Mouse (Mus musculus) intestine, embryonic 15.5 days (tissue): ENCODE measurements at regions not wholly inside any gene's neighbourhood (a gene's known extent, or its start where the extent isn't known, plus 50 kb on each side); places are given as distances from the start of the nearest gene placed in this dataset.

Experiments
- ATAC-seq: fragments of 200-750 bp; cut with Nextera tagmentation; 2 replicates; pipeline ENCODE4 v1.8.0; 2017; ENCODE audit warnings: moderate TSS enrichment, moderate library complexity
- H3K27ac ChIP-seq: fragments of 300-500 bp; sonication (generic); 2 replicates; pipeline ENCODE4 v1.5.1; 2015; ENCODE audit warnings: mild to moderate bottlenecking, inconsistent platforms
- H3K27me3 ChIP-seq: fragments of 300-500 bp; sonication (generic); replicated peaks from 2 replicates; pipeline ENCODE4 v1.6.1; 2015; ENCODE audit warnings: inconsistent platforms
- H3K36me3 ChIP-seq: fragments of 300-500 bp; sonication (generic); 2 replicates; pipeline ENCODE4 v1.6.1; 2015; ENCODE audit warnings: inconsistent platforms
- H3K4me1 ChIP-seq: fragments of 300-500 bp; sonication (generic); replicated peaks from 2 replicates; pipeline ENCODE4 v1.6.1; 2015; ENCODE audit warnings: inconsistent platforms
- H3K4me2 ChIP-seq: fragments of 300-500 bp; sonication (generic); replicated peaks from 2 replicates; pipeline ENCODE4 v1.6.1; 2015; ENCODE audit warnings: mild to moderate bottlenecking, inconsistent platforms
- H3K4me3 ChIP-seq: fragments of 300-500 bp; sonication (generic); replicated peaks from 2 replicates; pipeline ENCODE4 v1.5.1; 2015; ENCODE audit warnings: inconsistent platforms
- H3K9ac ChIP-seq: fragments of 300-500 bp; sonication (generic); 2 replicates; pipeline ENCODE4 v1.6.1; 2015; ENCODE audit warnings: inconsistent platforms
- H3K9me3 ChIP-seq: fragments of 300-500 bp; sonication (generic); 2 replicates; pipeline ENCODE4 v1.6.1; 2016; ENCODE audit warnings: inconsistent platforms
- WGBS: fragments of 180-500 bp; shearing (Covaris S2); methylation state at CpG from one replicate; pipeline ENCODE4 v1.1.7; 2015; 5-methylcytosine and 5-hydroxymethylcytosine counted together

GRCm38 (mm10) chr14:72142883-72143487, 348.7 kb downstream of the Gm9195 start:
- Histone ChIP-seq H3K36me3 (no peaks in the 10 kb centered on the region), H3K4me1 (0 out of 2 replicates have a peak, but pooled peaks cover 2% of the 10 kb centered on the region), H3K27ac (no peak overlapping the region), H3K4me2 (no peak overlapping the region), H3K9ac (no peak overlapping the region), H3K9me3 (no peaks in the 10 kb centered on the region), H3K27me3 (no peaks in the 10 kb centered on the region), H3K4me3 (no peak overlapping the region)
- ATAC-seq, result no peak
- WGBS, result 33% methylated on average over 6 of the region's 6 CpGs

- no peaks in the 10 kb centered on the region for H3K27me3 ChIP-seq
- no peak for ATAC-seq
- no peaks in the 10 kb centered on the region for H3K36me3 ChIP-seq
- no peak overlapping the region for H3K4me3 ChIP-seq
- WGBS, result 80% methylated on average over 4 of the region's 4 CpGs
- no peak overlapping the region for H3K9ac ChIP-seq
- no peaks in the 10 kb centered on the region for H3K9me3 ChIP-seq
- no peak overlapping the region for H3K4me2 ChIP-seq
- no peak overlapping the region for H3K27ac ChIP-seq
- H3K4me1 ChIP-seq, result 0 out of 2 replicates have a peak, but pooled peaks cover 2% of the 10 kb centered on the region
Observed at GRCm38 (mm10) chr14:72141136-72141535, 350.5 kb downstream of the Gm9195 start.

- Histone ChIP-seq H3K27ac (no peak overlapping the region), H3K9me3 (no peaks in the 10 kb centered on the region), H3K4me3 (no peak overlapping the region), H3K9ac (no peak overlapping the region), H3K4me1 (no peaks in the 10 kb centered on the region), H3K4me2 (no peak overlapping the region), H3K27me3 (no peaks in the 10 kb centered on the region), H3K36me3 (no peaks in the 10 kb centered on the region)
- ATAC-seq, result no peak
- 79% methylated on average over 4 of the region's 4 CpGs for WGBS
Observed at GRCm38 (mm10) chr14:72130149-72130548, 361.5 kb downstream of the Gm9195 start.

- Histone ChIP-seq H3K4me1 (no peaks in the 10 kb centered on the region), H3K27me3 (no peaks in the 10 kb centered on the region)
- WGBS, result 92% methylated on average over 4 of the region's 4 CpGs
Observed at GRCm38 (mm10) chr14:72121786-72122185, 369.9 kb downstream of the Gm9195 start.

GRCm38 (mm10) chr14:72121006-72121405, 370.6 kb downstream of the Gm9195 start:
- Histone ChIP-seq H3K4me2 (no peak overlapping the region), H3K27ac (no peak overlapping the region), H3K27me3 (no peaks in the 10 kb centered on the region), H3K36me3 (no peaks in the 10 kb centered on the region), H3K9me3 (no peaks in the 10 kb centered on the region), H3K4me3 (no peak overlapping the region), H3K4me1 (no peaks in the 10 kb centered on the region), H3K9ac (no peak overlapping the region)
- no peak for ATAC-seq
- WGBS, result 26% methylated on average over 1 of the region's 1 CpGs

More at GRCm38 (mm10) chr14:72121786-72122185, 369.9 kb downstream of the Gm9195 start:
- no peak for ATAC-seq
- Histone ChIP-seq H3K9ac (no peak overlapping the region), H3K4me2 (no peak overlapping the region), H3K27ac (no peak overlapping the region), H3K9me3 (no peaks in the 10 kb centered on the region), H3K4me3 (no peak overlapping the region), H3K36me3 (no peaks in the 10 kb centered on the region)

GRCm38 (mm10) chr14:72116842-72117241, 374.8 kb downstream of the Gm9195 start:
- no peaks in the 10 kb centered on the region for H3K4me1 ChIP-seq
- H3K36me3 ChIP-seq, result no peaks in the 10 kb centered on the region
- H3K9ac ChIP-seq, result no peak overlapping the region
- H3K27ac ChIP-seq, result no peak overlapping the region
- 79% methylated on average over 4 of the region's 4 CpGs for WGBS
- no peak for ATAC-seq
- no peaks in the 10 kb centered on the region for H3K9me3 ChIP-seq
- no peaks in the 10 kb centered on the region for H3K27me3 ChIP-seq
- no peak overlapping the region for H3K4me2 ChIP-seq
- no peak overlapping the region for H3K4me3 ChIP-seq

GRCm38 (mm10) chr14:72113377-72113993, 378.2 kb downstream of the Gm9195 start:
- Histone ChIP-seq H3K27ac (no peak overlapping the region), H3K4me1 (no peaks in the 10 kb centered on the region), H3K4me2 (no peak overlapping the region), H3K4me3 (no peak overlapping the region), H3K9ac (no peak overlapping the region), H3K36me3 (no peaks in the 10 kb centered on the region), H3K27me3 (no peaks in the 10 kb centered on the region), H3K9me3 (no peaks in the 10 kb centered on the region)
- ATAC-seq, result no peak
- WGBS, result 83% methylated on average over 8 of the region's 8 CpGs

GRCm38 (mm10) chr14:72110689-72111088, 380.9 kb downstream of the Gm9195 start:
- WGBS, result 44% methylated on average over 2 of the region's 2 CpGs
- no peaks in the 10 kb centered on the region for H3K9me3 ChIP-seq
- H3K27me3 ChIP-seq, result no peaks in the 10 kb centered on the region
- no peak overlapping the region for H3K4me3 ChIP-seq
- peak; percentile 62 for ATAC-seq
- H3K36me3 ChIP-seq, result no peaks in the 10 kb centered on the region
- H3K4me2 ChIP-seq, result no peak overlapping the region
- no peaks in the 10 kb centered on the region for H3K4me1 ChIP-seq
- no peak overlapping the region for H3K27ac ChIP-seq
- H3K9ac ChIP-seq, result no peak overlapping the region

GRCm38 (mm10) chr14:72091579-72091978, 400.1 kb downstream of the Gm9195 start:
- Histone ChIP-seq H3K27me3 (no peaks in the 10 kb centered on the region), H3K27ac (no peak overlapping the region), H3K9ac (no peak overlapping the region), H3K4me1 (no peaks in the 10 kb centered on the region), H3K36me3 (no peaks in the 10 kb centered on the region), H3K4me3 (no peak overlapping the region), H3K9me3 (no peaks in the 10 kb centered on the region), H3K4me2 (no peak overlapping the region)
- WGBS, result 76% methylated on average over 2 of the region's 2 CpGs
- ATAC-seq, result no peak

GRCm38 (mm10) chr14:72081473-72081872, 410.2 kb downstream of the Gm9195 start:
- no peak overlapping the region for H3K4me2 ChIP-seq
- ATAC-seq, result no peak
- no peaks in the 10 kb centered on the region for H3K9me3 ChIP-seq
- H3K36me3 ChIP-seq, result no peaks in the 10 kb centered on the region
- H3K4me3 ChIP-seq, result no peak overlapping the region
- no peak overlapping the region for H3K27ac ChIP-seq
- WGBS, result 44% methylated on average over 3 of the region's 3 CpGs
- H3K4me1 ChIP-seq, result no peaks in the 10 kb centered on the region
- H3K27me3 ChIP-seq, result no peaks in the 10 kb centered on the region
- H3K9ac ChIP-seq, result no peak overlapping the region

GRCm38 (mm10) chr14:72064111-72064812, 427.4 kb downstream of the Gm9195 start:
- no peak overlapping the region for H3K4me2 ChIP-seq
- H3K4me1 ChIP-seq, result no peaks in the 10 kb centered on the region
- no peak overlapping the region for H3K27ac ChIP-seq
- no peak overlapping the region for H3K4me3 ChIP-seq
- no peaks in the 10 kb centered on the region for H3K9me3 ChIP-seq
- H3K36me3 ChIP-seq, result no peaks in the 10 kb centered on the region
- ATAC-seq, result no peak
- H3K27me3 ChIP-seq, result no peaks in the 10 kb centered on the region
- H3K9ac ChIP-seq, result no peak overlapping the region
- 84% methylated on average over 12 of the region's 12 CpGs for WGBS

- 48% methylated on average over 2 of the region's 2 CpGs for WGBS
- H3K4me2 ChIP-seq, result no peak overlapping the region
Observed at GRCm38 (mm10) chr14:72042881-72043236, 448.8 kb downstream of the Gm9195 start.

More at GRCm38 (mm10) chr14:72042881-72043236, 448.8 kb downstream of the Gm9195 start:
- no peak overlapping the region for H3K9ac ChIP-seq
- no peak overlapping the region for H3K4me3 ChIP-seq
- H3K36me3 ChIP-seq, result no peaks in the 10 kb centered on the region
- H3K9me3 ChIP-seq, result no peaks in the 10 kb centered on the region
- no peaks in the 10 kb centered on the region for H3K4me1 ChIP-seq
- H3K27ac ChIP-seq, result no peak overlapping the region
- H3K27me3 ChIP-seq, result no peaks in the 10 kb centered on the region
- no peak for ATAC-seq
